25 mouse cellular contexts compared by ENCODE assay signal in genomic region chr1:92331559-92332247, GRCm38 (mm10).
DNase-seq lines count a peak whose midpoint lies in the region; ATAC-seq lines count a peak whose summit lies in the region.
"Had no signal": no experiment of that assay in that cellular context is flagged by ENCODE, and none has a peak within 500 bp of the region (broad histone marks: within the 10 kb centered on the region; RNA-seq: fewer than 3 reads in every experiment).

No protein-coding gene starts in this region.

- H3K27me3 ChIP-seq in hindbrain, embryonic 16.5 days (replicated peaks; ENCODE audit: control insufficient read depth, insufficient read depth, low read length): no peaks in the 10 kb centered on the region
- H3K27me3 ChIP-seq: embryonic facial prominence, embryonic 15.5 days; kidney, embryonic 15.5 days; limb, embryonic 12.5 days; midbrain, embryonic 12.5 days; neural tube, embryonic 12.5 days had no signal

- no peaks in the 10 kb centered on the region for H3K36me3 ChIP-seq in hindbrain, embryonic 16.5 days (ENCODE audit: control insufficient read depth, insufficient read depth, low read length)
- H3K36me3 ChIP-seq: embryonic facial prominence, embryonic 15.5 days; kidney, embryonic 15.5 days; limb, embryonic 12.5 days; midbrain, embryonic 12.5 days; neural tube, embryonic 12.5 days had no signal

- H3K4me2 ChIP-seq in hindbrain, embryonic 16.5 days (ENCODE audit: low read length): no peak overlapping the region
- H3K4me2 ChIP-seq: embryonic facial prominence, embryonic 15.5 days; heart, embryonic 11.5 days; hindbrain, embryonic 14.5 days; kidney, embryonic 15.5 days; limb, embryonic 12.5 days; liver, embryonic 11.5 days; midbrain, embryonic 12.5 days; neural tube, embryonic 12.5 days had no signal

- ATAC-seq in hematopoietic stem cell, adult 5-6 weeks (replicated peaks in 1 of 2; ENCODE audit: insufficient read depth in 1 of 2, low FRiP score in 2 of 2, low TSS enrichment in 1 of 2, low read depth in 1 of 2, poor library complexity in 2 of 2, severe bottlenecking in 2 of 2): peak; percentile 87 to 90
- ATAC-seq in hindbrain, embryonic 16.5 days: no peak
- ATAC-seq: forebrain, embryonic 14.5 days; inflammation-experienced regulatory T-cells, adult 6 months had no signal

- H3K4me1 ChIP-seq in hindbrain, embryonic 16.5 days (ENCODE audit: control insufficient read depth, insufficient read depth, low read depth, low read length): no peaks in the 10 kb centered on the region
- H3K4me1 ChIP-seq: limb, embryonic 12.5 days; megakaryocyte, embryonic 14.5 days; midbrain, embryonic 12.5 days; neural tube, embryonic 12.5 days had no signal

- DNase-seq in heart, adult 11 months: peak; percentile 51
- no peak for DNase-seq in heart, adult 18-20 months
- peak; percentile 16 for DNase-seq in urinary bladder, adult 2 months (ENCODE audit: low spot score)
- no peak for DNase-seq in urinary bladder, adult 18-20 months (ENCODE audit: low spot score in 2 of 2)
- DNase-seq in thymus, postnatal 4 days: no peak
- DNase-seq: cerebellum, adult 8-10 months; cerebellum, postnatal 36 days; heart, postnatal 36 days; kidney, adult 11 months; lung, postnatal 10 days; thymus, postnatal 14 days had no signal

- H3K9ac ChIP-seq in hindbrain, embryonic 16.5 days (ENCODE audit: low read depth, low read length): no peak overlapping the region
- H3K9ac ChIP-seq: embryonic facial prominence, embryonic 15.5 days; hindbrain, embryonic 14.5 days; kidney, embryonic 15.5 days; limb, embryonic 12.5 days; midbrain, embryonic 12.5 days; neural tube, embryonic 12.5 days had no signal

- WGBS in hindbrain, embryonic 16.5 days: 87% methylated on average over 5 of the region's 5 CpGs

- no peak overlapping the region for H3K4me3 ChIP-seq in hindbrain, embryonic 16.5 days (ENCODE audit: low read length)
- H3K4me3 ChIP-seq: embryonic facial prominence, embryonic 15.5 days; kidney, embryonic 15.5 days; limb, embryonic 12.5 days; megakaryocyte, embryonic 14.5 days; midbrain, embryonic 12.5 days; myocyte; neural tube, embryonic 12.5 days had no signal

- H3K27ac ChIP-seq in hindbrain, embryonic 16.5 days (ENCODE audit: low read depth, low read length): no peak overlapping the region
- H3K27ac ChIP-seq: embryonic facial prominence, embryonic 15.5 days; hindbrain, embryonic 14.5 days; kidney, embryonic 15.5 days; limb, embryonic 12.5 days; midbrain, embryonic 12.5 days; neural tube, embryonic 12.5 days had no signal

- no peaks in the 10 kb centered on the region; the same call in 1 of the 2 replicates for H3K9me3 ChIP-seq in hindbrain, embryonic 16.5 days (ENCODE audit: control insufficient read depth, low read length)
- H3K9me3 ChIP-seq: embryonic facial prominence, embryonic 15.5 days; kidney, embryonic 15.5 days; limb, embryonic 12.5 days; midbrain, embryonic 12.5 days; neural tube, embryonic 12.5 days had no signal

Comparison
In these comparisons a context has a peak if more than half of its experiments do, and no peak if none do; other contexts are left out.
1. DNase-seq: peak in heart, adult 11 months (single experiment) and urinary bladder, adult 2 months (single experiment); none in heart, adult 18-20 months (0 of 2), urinary bladder, adult 18-20 months (0 of 2) and thymus, postnatal 4 days (single experiment).